Mouse (Mus musculus): ENCODE results near the gene Pianp. TPM values are rescaled to one million over a fixed set of nuclear protein-coding genes. Genes with fewer than 3 reads are reported as not detected.

Pianp gene
- not detected in 2 replicates for total RNA-seq (2017)

GRCm38 (mm10) chr6:124996551-124997501 lies at the start of gene Pianp:
Gene Pianp, plus strand, starts transcription at chr6:124996694.
- peak; percentile 70 to 75 for ATAC-seq (replicated peaks in 1 of 2; ENCODE audit: insufficient read depth in 1 of 2, low FRiP score in 2 of 2, low TSS enrichment in 1 of 2, low read depth in 1 of 2, poor library complexity in 2 of 2, severe bottlenecking in 2 of 2)

- ATAC-seq (replicated peaks in 1 of 2; ENCODE audit: insufficient read depth in 1 of 2, low FRiP score in 2 of 2, low TSS enrichment in 1 of 2, low read depth in 1 of 2, poor library complexity in 2 of 2, severe bottlenecking in 2 of 2), result no peak
Measured at GRCm38 (mm10) chr6:124953991-124954715, 42.3 kb upstream of the Pianp start.

- ATAC-seq (replicated peaks in 1 of 2; ENCODE audit: insufficient read depth in 1 of 2, low FRiP score in 2 of 2, low TSS enrichment in 1 of 2, low read depth in 1 of 2, poor library complexity in 2 of 2, severe bottlenecking in 2 of 2), result no peak
Measured at GRCm38 (mm10) chr6:124955212-124955611, 41.3 kb upstream of the Pianp start.

GRCm38 (mm10) chr6:124958127-124958526 lies 38.4 kb upstream of the Pianp start:
- ATAC-seq (replicated peaks in 1 of 2; ENCODE audit: insufficient read depth in 1 of 2, low FRiP score in 2 of 2, low TSS enrichment in 1 of 2, low read depth in 1 of 2, poor library complexity in 2 of 2, severe bottlenecking in 2 of 2), result no peak

- 0 out of 4 replicates have a peak, but pooled peaks of 1 of the 2 experiments have one; percentile 2 for ATAC-seq (replicated peaks in 1 of 2; ENCODE audit: insufficient read depth in 1 of 2, low FRiP score in 2 of 2, low TSS enrichment in 1 of 2, low read depth in 1 of 2, poor library complexity in 2 of 2, severe bottlenecking in 2 of 2)
Measured at GRCm38 (mm10) chr6:124959960-124960359, 36.5 kb upstream of the Pianp start.

GRCm38 (mm10) chr6:124961021-124961420 lies 35.5 kb upstream of the Pianp start:
- no peak for ATAC-seq (replicated peaks in 1 of 2; ENCODE audit: insufficient read depth in 1 of 2, low FRiP score in 2 of 2, low TSS enrichment in 1 of 2, low read depth in 1 of 2, poor library complexity in 2 of 2, severe bottlenecking in 2 of 2)

- peak; percentile 18 to 23; a peak in 1 of 4 replicates for ATAC-seq (replicated peaks in 1 of 2; ENCODE audit: insufficient read depth in 1 of 2, low FRiP score in 2 of 2, low TSS enrichment in 1 of 2, low read depth in 1 of 2, poor library complexity in 2 of 2, severe bottlenecking in 2 of 2)
Measured at GRCm38 (mm10) chr6:124964638-124965037, 31.9 kb upstream of the Pianp start.

- ATAC-seq (replicated peaks in 1 of 2; ENCODE audit: insufficient read depth in 1 of 2, low FRiP score in 2 of 2, low TSS enrichment in 1 of 2, low read depth in 1 of 2, poor library complexity in 2 of 2, severe bottlenecking in 2 of 2), result peak; percentile 70 to 83
Measured at GRCm38 (mm10) chr6:124965088-124965719, 31.3 kb upstream of the Pianp start, which contains the start of gene Cops7a. Gene Cops7a, minus strand, starts transcription at chr6:124965538.

- no peak for ATAC-seq (replicated peaks in 1 of 2; ENCODE audit: insufficient read depth in 1 of 2, low FRiP score in 2 of 2, low TSS enrichment in 1 of 2, low read depth in 1 of 2, poor library complexity in 2 of 2, severe bottlenecking in 2 of 2)
Measured at GRCm38 (mm10) chr6:124965747-124966146, 30.7 kb upstream of the Pianp start.

- no peak for ATAC-seq (replicated peaks in 1 of 2; ENCODE audit: insufficient read depth in 1 of 2, low FRiP score in 2 of 2, low TSS enrichment in 1 of 2, low read depth in 1 of 2, poor library complexity in 2 of 2, severe bottlenecking in 2 of 2)
Measured at GRCm38 (mm10) chr6:124966466-124967118, 29.9 kb upstream of the Pianp start.

- ATAC-seq (replicated peaks in 1 of 2; ENCODE audit: insufficient read depth in 1 of 2, low FRiP score in 2 of 2, low TSS enrichment in 1 of 2, low read depth in 1 of 2, poor library complexity in 2 of 2, severe bottlenecking in 2 of 2), result no peak
Measured at GRCm38 (mm10) chr6:124967766-124968165, 28.7 kb upstream of the Pianp start.

- ATAC-seq (replicated peaks in 1 of 2; ENCODE audit: insufficient read depth in 1 of 2, low FRiP score in 2 of 2, low TSS enrichment in 1 of 2, low read depth in 1 of 2, poor library complexity in 2 of 2, severe bottlenecking in 2 of 2), result no peak
Measured at GRCm38 (mm10) chr6:124992241-124992640, 4.3 kb upstream of the Pianp start.

GRCm38 (mm10) chr6:124993365-124993764 lies 3.1 kb upstream of the Pianp start:
- ATAC-seq (replicated peaks in 1 of 2; ENCODE audit: insufficient read depth in 1 of 2, low FRiP score in 2 of 2, low TSS enrichment in 1 of 2, low read depth in 1 of 2, poor library complexity in 2 of 2, severe bottlenecking in 2 of 2), result no peak

- no peak for ATAC-seq (replicated peaks in 1 of 2; ENCODE audit: insufficient read depth in 1 of 2, low FRiP score in 2 of 2, low TSS enrichment in 1 of 2, low read depth in 1 of 2, poor library complexity in 2 of 2, severe bottlenecking in 2 of 2)
Measured at GRCm38 (mm10) chr6:124993876-124994275, 2.6 kb upstream of the Pianp start.

GRCm38 (mm10) chr6:124995246-124995645 lies 1.2 kb upstream of the Pianp start:
- no peak for ATAC-seq (replicated peaks in 1 of 2; ENCODE audit: insufficient read depth in 1 of 2, low FRiP score in 2 of 2, low TSS enrichment in 1 of 2, low read depth in 1 of 2, poor library complexity in 2 of 2, severe bottlenecking in 2 of 2)

GRCm38 (mm10) chr6:124995831-124996403 lies 577 bp upstream of the Pianp start:
- no peak for ATAC-seq (replicated peaks in 1 of 2; ENCODE audit: insufficient read depth in 1 of 2, low FRiP score in 2 of 2, low TSS enrichment in 1 of 2, low read depth in 1 of 2, poor library complexity in 2 of 2, severe bottlenecking in 2 of 2)

GRCm38 (mm10) chr6:124998066-124998465 lies 1.6 kb downstream of the Pianp start:
- no peak for ATAC-seq (replicated peaks in 1 of 2; ENCODE audit: insufficient read depth in 1 of 2, low FRiP score in 2 of 2, low TSS enrichment in 1 of 2, low read depth in 1 of 2, poor library complexity in 2 of 2, severe bottlenecking in 2 of 2)
